Mouse (Mus musculus): ENCODE data around the gene Fxr2.

DNA sequence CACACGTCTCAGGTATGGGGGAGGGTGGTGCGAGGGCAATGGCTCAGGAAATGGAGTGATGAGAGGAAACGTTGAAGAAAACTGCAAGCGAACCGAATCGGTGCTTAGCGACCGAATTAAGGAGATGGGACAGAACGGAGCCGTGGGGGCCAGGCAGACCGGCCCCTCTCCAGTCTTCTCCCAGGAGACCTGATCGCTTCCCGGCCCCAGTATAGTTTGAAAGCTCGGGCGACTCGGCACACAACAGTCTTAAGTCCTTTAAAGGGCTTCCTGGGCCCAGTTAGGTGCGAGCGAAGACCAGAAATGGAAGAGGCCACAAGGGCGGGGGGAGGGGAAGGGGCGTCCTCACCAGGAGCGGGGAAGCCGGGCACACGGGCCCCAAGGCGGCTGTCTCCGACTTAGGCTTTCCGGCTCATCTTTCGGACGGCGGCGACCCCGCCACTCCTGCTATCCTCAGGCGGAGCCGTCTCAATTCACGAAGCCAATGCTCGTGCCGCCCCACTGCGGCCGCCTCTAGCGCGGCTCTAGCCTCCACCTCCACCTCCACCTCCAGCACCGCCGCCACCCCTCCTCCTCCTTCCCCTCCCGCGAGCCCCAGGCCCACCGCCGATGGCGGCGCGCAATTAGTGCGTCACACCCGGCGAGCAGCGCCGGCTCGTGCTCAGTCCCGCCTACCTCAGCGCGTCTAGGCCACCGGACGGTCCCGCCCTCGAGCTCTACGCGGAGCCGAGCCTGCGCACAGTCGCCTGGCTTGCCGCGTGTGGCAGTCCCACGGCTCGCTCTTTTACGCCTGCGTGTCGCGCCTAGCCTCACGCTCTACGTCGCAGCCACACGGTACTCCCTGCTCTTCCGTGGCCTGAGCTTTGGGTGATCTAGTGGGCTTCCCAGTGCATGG lies 48.8 kb downstream of the Fxr2 start, which contains the start of gene Senp3:
- TF ChIP-seq POLR2A (IDR thresholded peaks at IDR 0.05; ENCODE audit: extremely low read depth, insufficient read depth, low read length), result peak; percentile 86
- no peak for TF ChIP-seq CTCF (IDR thresholded peaks at IDR 0.05; ENCODE audit: low read depth, low read length)
